Mouse (Mus musculus): ENCODE results near the gene Gm10428. TPM values are rescaled to one million over a fixed set of nuclear protein-coding genes. Genes with fewer than 3 reads are reported as not detected.

The Gm10428 gene
- polyA plus RNA-seq (2015; fragmentation: Illumina TruSeq; extraction: RNeasy Lipid Tissue Mini Kit (QIAGEN cat#74804); ENCODE audit: low read depth, low replicate concordance), result not detected

GRCm38 (mm10) chr11:62752780-62753179, at the start of gene Gm10428:
Gene Gm10428, plus strand, starts transcription at chr11:62753100.

GRCm38 (mm10) chr11:62731311-62732021, 21.4 kb upstream of the Gm10428 start, which contains the start of gene Zfp287:
Gene Zfp287, minus strand, starts transcription at chr11:62731905.

GRCm38 (mm10) chr11:62788935-62789616, 36.2 kb downstream of the Gm10428 start, which contains the start of gene Zfp286:
Gene Zfp286, minus strand, starts transcription at chr11:62789462.

Other genes starting within 250 kb of the Gm10428 start
- 49.9 TPM for gene Cenpv, start 213.8 kb upstream of the Gm10428 start, polyA plus RNA-seq (2015; fragmentation: Illumina TruSeq; extraction: RNeasy Lipid Tissue Mini Kit (QIAGEN cat#74804); ENCODE audit: low read depth, low replicate concordance)
- 3,249 TPM for gene Ubb, start 201.9 kb upstream of the Gm10428 start, polyA plus RNA-seq (2015; fragmentation: Illumina TruSeq; extraction: RNeasy Lipid Tissue Mini Kit (QIAGEN cat#74804); ENCODE audit: low read depth, low replicate concordance)
- 16.7 TPM for gene Trpv2, start 178.6 kb upstream of the Gm10428 start, polyA plus RNA-seq (2015; fragmentation: Illumina TruSeq; extraction: RNeasy Lipid Tissue Mini Kit (QIAGEN cat#74804); ENCODE audit: low read depth, low replicate concordance)
- 18.1 TPM for gene Lrrc75a, start 104.6 kb upstream of the Gm10428 start, polyA plus RNA-seq (2015; fragmentation: Illumina TruSeq; extraction: RNeasy Lipid Tissue Mini Kit (QIAGEN cat#74804); ENCODE audit: low read depth, low replicate concordance)
- 29.5 TPM for gene Mmgt2, start 104.4 kb upstream of the Gm10428 start, polyA plus RNA-seq (2015; fragmentation: Illumina TruSeq; extraction: RNeasy Lipid Tissue Mini Kit (QIAGEN cat#74804); ENCODE audit: low read depth, low replicate concordance)
- gene Zfp287, start 21.2 kb upstream of the Gm10428 start, polyA plus RNA-seq (2015; fragmentation: Illumina TruSeq; extraction: RNeasy Lipid Tissue Mini Kit (QIAGEN cat#74804); ENCODE audit: low read depth, low replicate concordance), result 11.7 TPM
- 22.7 TPM for gene Zfp286, start 36.4 kb downstream of the Gm10428 start, polyA plus RNA-seq (2015; fragmentation: Illumina TruSeq; extraction: RNeasy Lipid Tissue Mini Kit (QIAGEN cat#74804); ENCODE audit: low read depth, low replicate concordance)
- 2.0 TPM for gene Trim16, start 67.1 kb downstream of the Gm10428 start, polyA plus RNA-seq (2015; fragmentation: Illumina TruSeq; extraction: RNeasy Lipid Tissue Mini Kit (QIAGEN cat#74804); ENCODE audit: low read depth, low replicate concordance)
- 0.82 TPM for gene Fbxw10, start 94.0 kb downstream of the Gm10428 start, polyA plus RNA-seq (2015; fragmentation: Illumina TruSeq; extraction: RNeasy Lipid Tissue Mini Kit (QIAGEN cat#74804); ENCODE audit: low read depth, low replicate concordance)
- 45.8 TPM for gene Tvp23b, start 126.4 kb downstream of the Gm10428 start, polyA plus RNA-seq (2015; fragmentation: Illumina TruSeq; extraction: RNeasy Lipid Tissue Mini Kit (QIAGEN cat#74804); ENCODE audit: low read depth, low replicate concordance)
- gene Cdrt4, start 198.1 kb downstream of the Gm10428 start, polyA plus RNA-seq (2015; fragmentation: Illumina TruSeq; extraction: RNeasy Lipid Tissue Mini Kit (QIAGEN cat#74804); ENCODE audit: low read depth, low replicate concordance), result not detected

Measured in brain, adult 10 weeks (tissue).